Mouse (Mus musculus): ENCODE data around the gene Gse1.

Gse1 gene

GRCm38 (mm10) chr8:120591587-120592292 is 363.5 kb downstream of the Gse1 start:
- CTCF ChIA-PET: interaction anchor here in 1 of 4 experiments (1.1 to 1.5 kb wide), 3 partner anchors 21 to 265 kb away, joined by 3 to 5 read pairs (median 5); no protein-coding TSS in a partner anchor
- POLR2A ChIA-PET: interaction anchor here in 2 of 4 experiments (0.6 to 1.2 kb wide), 5 partner anchors 9 to 224 kb away, joined by 3 read pairs; no protein-coding TSS in a partner anchor

- CTCF ChIA-PET: interaction anchor here (0.5 to 4.4 kb wide), 78 partner anchors 8 to 1267 kb away, joined by 3 to 36 read pairs (median 4); no protein-coding TSS in a partner anchor
- POLR2A ChIA-PET: interaction anchor here in 3 of 4 experiments (0.6 to 0.8 kb wide), 3 partner anchors 13 to 194 kb away, joined by 3 to 4 read pairs (median 3); no protein-coding TSS in a partner anchor
Observed at GRCm38 (mm10) chr8:120594571-120594970, 366.3 kb downstream of the Gse1 start.

DNA sequence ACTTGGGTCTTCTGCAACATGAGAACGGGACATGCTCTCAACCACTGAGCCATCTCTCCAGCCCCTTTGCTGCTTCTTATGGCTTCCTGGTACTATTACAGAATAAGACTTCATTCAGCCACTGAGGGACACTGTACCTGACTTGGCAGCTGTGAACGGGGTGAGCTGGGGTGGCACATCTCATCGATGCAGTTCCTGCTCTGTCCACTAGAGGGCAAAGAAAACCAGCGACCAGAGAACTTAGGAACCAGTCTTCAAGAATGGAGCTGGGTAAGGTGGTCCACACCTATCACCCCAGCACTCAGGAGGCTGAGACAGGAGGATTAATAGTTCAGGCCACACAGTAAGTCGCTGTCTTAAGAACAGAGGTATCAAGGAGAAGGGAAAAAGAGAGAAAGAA is 367.7 kb downstream of the Gse1 start:
- ChIA-PET POLR2A (interaction anchor here in 3 of 4 experiments (0.5 to 1.5 kb wide), 10 partner anchors 12 to 276 kb away, joined by 3 to 4 read pairs (median 3); no protein-coding TSS in a partner anchor), CTCF (interaction anchor here (0.6 to 4.4 kb wide), 113 partner anchors 9 to 1212 kb away, joined by 3 to 36 read pairs (median 4); partner anchors contain the start of genes Cox4i1 (in 1 of the 4), Fam92b (in 1 of the 4) and Gm27021 (in 1 of the 4))

- CTCF ChIA-PET: interaction anchor here (0.6 to 2.2 kb wide), 23 partner anchors 9 to 279 kb away, joined by 3 to 20 read pairs (median 5); partner anchors contain the start of gene Gins2 (in 2 of the 4)
- POLR2A ChIA-PET: interaction anchor here in 2 of 4 experiments (1.2 to 1.4 kb wide), 3 partner anchors 10 to 24 kb away, joined by 3 read pairs; no protein-coding TSS in a partner anchor
Observed at GRCm38 (mm10) chr8:120598579-120598978, 370.3 kb downstream of the Gse1 start.

DNA sequence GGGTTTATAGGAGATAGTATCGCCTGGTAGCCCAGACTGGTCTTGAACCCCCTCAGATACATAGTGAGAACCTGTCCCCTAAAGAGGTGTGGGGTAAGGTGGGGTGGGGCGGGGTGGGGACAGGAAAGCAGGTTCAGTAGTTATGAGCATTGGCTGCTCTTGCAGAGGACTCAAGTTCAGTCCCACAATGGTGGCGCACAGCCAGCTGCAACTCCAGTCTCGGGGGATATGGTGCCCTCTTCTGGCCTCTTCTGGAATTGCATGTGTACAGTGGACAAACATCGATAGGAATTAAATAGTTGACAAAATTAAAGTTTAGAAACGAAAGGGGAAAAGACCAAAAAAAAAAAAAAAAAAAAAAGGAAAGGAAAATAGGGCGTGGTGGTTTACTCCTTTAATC is 371.2 kb downstream of the Gse1 start:
- ChIA-PET POLR2A (interaction anchor here (0.6 to 1.4 kb wide), 10 partner anchors 11 to 789 kb away, joined by 3 to 9 read pairs (median 4); no protein-coding TSS in a partner anchor), CTCF (interaction anchor here (0.5 to 2.2 kb wide), 74 partner anchors 9 to 1898 kb away, joined by 3 to 23 read pairs (median 4); partner anchors contain the start of genes Gins2 (in 2 of the 4) and Fam92b (in 1 of the 4))

- ChIA-PET POLR2A (interaction anchor here in 3 of 4 experiments (0.6 to 1.4 kb wide), 21 partner anchors 9 to 302 kb away, joined by 3 to 12 read pairs (median 3); partner anchors contain the start of gene Gins2 (in 2 of the 3)), CTCF (interaction anchor here in 3 of 4 experiments (0.6 to 1.6 kb wide), 25 partner anchors 8 to 424 kb away, joined by 3 to 16 read pairs (median 4); partner anchors contain the start of gene Gins2 (in 1 of the 3))
Observed at GRCm38 (mm10) chr8:120602672-120603071, 374.4 kb downstream of the Gse1 start.

DNA sequence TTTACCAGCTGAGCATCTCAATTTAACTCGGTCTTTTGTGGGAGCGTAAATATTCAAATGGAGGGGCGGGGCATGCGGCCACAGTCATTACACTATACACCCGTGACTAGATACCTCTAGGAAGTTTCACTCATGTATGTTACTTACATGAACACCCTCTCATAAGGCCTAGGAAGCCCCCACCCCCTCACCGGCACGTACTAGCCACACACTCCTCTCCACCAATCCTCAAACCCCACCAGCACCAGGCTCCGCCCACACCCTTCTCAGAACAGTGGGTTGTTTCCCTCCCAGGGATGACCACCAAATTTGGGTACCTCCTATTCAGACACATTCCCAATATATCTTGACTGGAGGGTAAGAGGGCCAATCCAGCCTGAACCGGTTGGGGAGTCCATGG is 379.2 kb downstream of the Gse1 start:
- CTCF ChIA-PET: interaction anchor here in 1 of 4 experiments (1.0 kb wide), 1 partner anchor 11 kb away, joined by 4 read pairs; no protein-coding TSS in a partner anchor

DNA sequence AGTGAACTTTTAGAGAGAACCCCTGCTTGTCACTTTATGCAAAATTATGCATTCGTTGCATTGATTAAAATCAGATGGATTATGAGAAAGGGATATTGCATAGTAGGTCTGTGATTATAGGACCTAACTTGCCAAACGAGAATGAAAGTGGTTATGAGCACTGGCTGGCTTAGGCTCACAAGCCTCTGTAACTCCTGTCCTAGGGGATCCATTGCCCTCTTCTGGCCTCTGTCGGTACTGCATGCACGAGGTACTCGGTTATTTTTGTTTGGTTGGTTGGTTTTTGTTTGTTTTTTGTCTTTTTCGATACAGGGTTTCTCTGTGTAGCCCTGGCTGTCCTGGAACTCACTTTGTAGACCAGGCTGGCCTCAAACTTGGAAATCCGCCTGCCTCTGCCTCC is 379.6 kb downstream of the Gse1 start:
- POLR2A ChIA-PET: interaction anchor here in 2 of 4 experiments (1.0 to 1.1 kb wide), 2 partner anchors 11 to 73 kb away, joined by 3 read pairs; no protein-coding TSS in a partner anchor
- CTCF ChIA-PET: interaction anchor here in 3 of 4 experiments (0.8 to 3.6 kb wide), 11 partner anchors 8 to 326 kb away, joined by 3 to 18 read pairs (median 4); no protein-coding TSS in a partner anchor

More for the DNA sequence above, 379.2 kb downstream of the Gse1 start:
- POLR2A ChIA-PET: interaction anchor here in 1 of 4 experiments (0.6 kb wide), 1 partner anchor 65 kb away, joined by 3 read pairs; no protein-coding TSS in a partner anchor

- ChIA-PET CTCF (interaction anchor here (0.6 to 3.6 kb wide), 14 partner anchors 11 to 432 kb away, joined by 3 to 19 read pairs (median 3); no protein-coding TSS in a partner anchor), POLR2A (interaction anchor here in 2 of 4 experiments (1.4 to 2.1 kb wide), 5 partner anchors 8 to 22 kb away, joined by 3 to 6 read pairs (median 5); partner anchors contain the start of gene Gins2 (in 1 of the 2))
Observed at GRCm38 (mm10) chr8:120610824-120611223, 382.6 kb downstream of the Gse1 start.

DNA sequence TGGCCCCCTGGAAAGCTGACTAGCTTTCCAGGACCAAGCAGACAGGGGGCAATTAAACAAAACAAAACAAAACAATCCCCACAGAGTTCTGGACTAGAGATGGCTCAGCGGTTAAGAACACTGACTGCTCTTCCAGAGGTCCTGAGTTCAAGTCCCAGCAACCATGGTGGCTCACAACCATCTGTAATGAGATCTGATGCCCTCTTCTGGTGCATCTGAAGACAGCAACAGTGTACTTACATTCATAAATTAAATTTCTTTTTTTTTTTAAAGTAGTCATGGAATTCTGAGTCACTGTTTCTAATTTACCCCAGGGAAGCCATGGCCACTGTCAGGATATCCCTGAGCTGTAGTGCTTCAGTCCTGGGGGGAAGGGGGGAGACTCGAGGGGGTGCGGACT is 386.2 kb downstream of the Gse1 start:
- ChIA-PET CTCF (interaction anchor here in 2 of 4 experiments (0.6 to 1.7 kb wide), 4 partner anchors 12 to 287 kb away, joined by 3 to 7 read pairs (median 5); no protein-coding TSS in a partner anchor), POLR2A (no interaction called here)

- ChIA-PET POLR2A (interaction anchor here in 3 of 4 experiments (0.6 to 3.7 kb wide), 11 partner anchors 8 to 99 kb away, joined by 3 to 25 read pairs (median 5); partner anchors contain the start of gene Gins2 (in 2 of the 3)), CTCF (interaction anchor here (0.5 to 2.1 kb wide), 18 partner anchors 10 to 373 kb away, joined by 3 to 16 read pairs (median 4); no protein-coding TSS in a partner anchor)
Observed at GRCm38 (mm10) chr8:120616663-120617626, 388.7 kb downstream of the Gse1 start.

GRCm38 (mm10) chr8:120618110-120618509 is 389.9 kb downstream of the Gse1 start:
- ChIA-PET POLR2A (interaction anchor here in 3 of 4 experiments (0.6 to 3.7 kb wide), 15 partner anchors 8 to 551 kb away, joined by 3 to 25 read pairs (median 4); partner anchors contain the start of genes 1190005I06Rik (in 1 of the 3) and Gins2 (in 1 of the 3)), CTCF (interaction anchor here (0.5 to 2.1 kb wide), 21 partner anchors 9 to 637 kb away, joined by 3 to 11 read pairs (median 4); no protein-coding TSS in a partner anchor)

DNA sequence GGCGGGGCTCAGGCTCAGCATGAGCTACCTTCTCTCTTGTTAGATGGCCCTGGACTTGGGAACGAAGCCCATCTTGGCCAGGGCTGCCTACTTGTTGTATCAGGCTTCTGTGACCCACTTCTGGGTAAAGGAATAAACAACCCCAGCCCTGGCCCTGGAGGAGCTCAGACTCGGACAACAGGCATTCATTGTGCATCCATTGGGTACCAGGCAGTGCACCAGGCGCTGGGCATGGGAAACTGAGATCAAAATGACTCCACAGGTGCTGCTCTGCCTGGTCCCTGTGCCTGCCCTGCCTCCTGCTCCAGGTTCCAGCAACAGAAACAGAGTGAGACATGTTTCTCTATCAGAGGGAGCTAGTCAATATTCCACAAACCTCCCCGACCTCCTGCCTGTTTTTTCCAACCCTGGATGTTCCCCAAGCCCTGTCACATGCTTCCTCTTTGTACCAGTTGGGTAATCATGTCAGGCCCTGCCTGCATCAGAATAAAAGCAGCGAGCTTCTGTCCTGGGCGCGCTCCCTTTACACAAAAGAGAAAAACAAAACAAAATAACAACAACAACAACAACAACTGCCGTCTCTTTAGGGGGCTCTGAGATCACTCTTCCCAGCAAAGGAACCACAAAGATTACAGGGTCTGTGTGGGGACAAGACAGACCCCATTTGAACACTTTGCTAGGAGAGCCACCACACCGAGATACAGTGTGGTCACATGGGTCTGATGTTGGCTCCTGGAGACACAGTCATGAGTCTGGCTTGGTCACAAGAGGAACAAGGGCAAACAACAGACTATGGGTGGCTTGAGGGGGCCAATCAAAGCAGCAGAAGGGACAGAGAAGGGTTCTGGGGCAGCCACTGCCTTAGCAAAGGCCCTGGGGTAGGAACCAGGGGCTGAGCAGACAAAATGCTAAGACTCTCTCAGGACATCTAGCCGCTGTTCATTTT is 391.3 kb downstream of the Gse1 start:
- CTCF ChIA-PET: interaction anchor here (0.5 to 2.1 kb wide), 28 partner anchors 9 to 636 kb away, joined by 3 to 13 read pairs (median 4); no protein-coding TSS in a partner anchor
- POLR2A ChIA-PET: interaction anchor here (0.5 to 3.7 kb wide), 36 partner anchors 7 to 984 kb away, joined by 3 to 25 read pairs (median 4); partner anchors contain the start of genes Gins2 (in 1 of the 4) and Kcng4 (in 1 of the 4)

GRCm38 (mm10) chr8:120620441-120620840 is 392.2 kb downstream of the Gse1 start:
- CTCF ChIA-PET: interaction anchor here (0.6 to 2.1 kb wide), 10 partner anchors 51 to 442 kb away, joined by 3 to 10 read pairs (median 3); no protein-coding TSS in a partner anchor
- POLR2A ChIA-PET: interaction anchor here (0.7 to 3.7 kb wide), 14 partner anchors 9 to 562 kb away, joined by 3 to 25 read pairs (median 4); no protein-coding TSS in a partner anchor

DNA sequence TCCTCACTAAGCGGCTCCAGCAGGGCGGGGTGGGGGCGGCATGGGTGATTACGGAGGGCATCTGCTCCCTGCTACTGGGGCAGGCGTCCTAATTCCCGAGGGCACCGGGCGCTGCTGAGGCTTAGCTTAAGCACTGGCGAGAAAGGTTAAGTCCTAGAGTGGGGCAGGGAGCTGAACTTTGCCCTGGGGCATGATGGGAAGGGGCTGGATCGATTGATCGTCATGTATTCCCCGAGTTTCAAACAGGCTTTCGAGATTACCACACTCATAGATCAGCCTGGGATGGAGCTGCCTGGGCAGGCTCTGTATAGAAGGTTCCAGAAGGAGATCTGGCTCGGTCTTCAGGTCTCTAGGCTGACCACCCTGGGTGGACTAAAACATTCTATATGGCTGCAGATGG is 393.9 kb downstream of the Gse1 start:
- CTCF ChIA-PET: interaction anchor here in 2 of 4 experiments (0.6 to 1.4 kb wide), 11 partner anchors 10 to 601 kb away, joined by 3 to 8 read pairs (median 3); partner anchors contain the start of genes Cox4i1 (in 1 of the 2), Emc8 (in 1 of the 2) and Gm27021 (in 1 of the 2)
- POLR2A ChIA-PET: interaction anchor here (0.6 to 2.4 kb wide), 13 partner anchors 10 to 287 kb away, joined by 3 to 5 read pairs (median 4); partner anchors contain the start of gene Gins2 (in 1 of the 4)
